Mouse (Mus musculus) cerebellum, adult (tissue): ENCODE measurements around the gene Zfp512.

Source experiments
- ATAC-seq: cut with Nextera tagmentation; 2 replicates; pipeline ENCODE4 v1.9.2; 2017; ENCODE audit warnings: mild to moderate bottlenecking, moderate library complexity, mixed read lengths; ENCODE audit not compliant: insufficient number of reproducible peaks, low FRiP score, low TSS enrichment

Zfp512 gene

DNA sequence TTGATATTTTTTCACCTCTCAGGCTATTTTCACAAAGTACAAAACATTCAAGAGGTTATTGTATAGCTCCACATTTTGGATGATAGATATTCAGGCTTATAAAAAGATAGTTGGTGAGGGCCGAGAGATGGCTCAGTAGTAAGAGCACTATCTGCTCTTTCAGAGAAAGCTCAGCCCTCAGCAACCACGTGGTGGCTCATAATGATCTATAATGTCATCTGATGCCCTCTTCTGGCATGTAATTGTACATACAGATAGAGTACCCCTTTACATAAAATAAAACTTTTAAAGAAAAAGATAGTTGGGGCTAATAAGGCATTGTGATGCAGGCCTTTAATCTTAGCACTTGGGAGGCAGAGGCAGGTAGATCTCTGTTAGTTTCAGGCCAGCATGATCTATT, 76.3 kb downstream of the Zfp512 start:
- no peak for ATAC-seq
